Mouse (Mus musculus) lung, adult 2 months (tissue): Measurements from ENCODE around the gene Anxa4.

ENCODE experiments used
- CTCF ChIP-seq: fragments of 200-500 bp; IDR thresholded peaks from 2 replicates; pipeline ENCODE4 v1.5.1; 2011; ENCODE audit warnings: mild to moderate bottlenecking, low read length, control low read depth; ENCODE audit not compliant: insufficient read depth
- POLR2A ChIP-seq: fragments of 200-500 bp; IDR thresholded peaks from 2 replicates; pipeline ENCODE4 v1.6.1; 2011; ENCODE audit warnings: low read depth, mild to moderate bottlenecking, control low read depth, low read length, borderline replicate concordance; ENCODE audit errors: extremely low read depth

GRCm38 (mm10) chr6:86773830-86774229, 19.6 kb downstream of the Anxa4 start:
- no peak for TF ChIP-seq CTCF
- TF ChIP-seq POLR2A, result no peak
